ENCODE assay signal across 9 mouse cellular contexts in the genomic region with DNA sequence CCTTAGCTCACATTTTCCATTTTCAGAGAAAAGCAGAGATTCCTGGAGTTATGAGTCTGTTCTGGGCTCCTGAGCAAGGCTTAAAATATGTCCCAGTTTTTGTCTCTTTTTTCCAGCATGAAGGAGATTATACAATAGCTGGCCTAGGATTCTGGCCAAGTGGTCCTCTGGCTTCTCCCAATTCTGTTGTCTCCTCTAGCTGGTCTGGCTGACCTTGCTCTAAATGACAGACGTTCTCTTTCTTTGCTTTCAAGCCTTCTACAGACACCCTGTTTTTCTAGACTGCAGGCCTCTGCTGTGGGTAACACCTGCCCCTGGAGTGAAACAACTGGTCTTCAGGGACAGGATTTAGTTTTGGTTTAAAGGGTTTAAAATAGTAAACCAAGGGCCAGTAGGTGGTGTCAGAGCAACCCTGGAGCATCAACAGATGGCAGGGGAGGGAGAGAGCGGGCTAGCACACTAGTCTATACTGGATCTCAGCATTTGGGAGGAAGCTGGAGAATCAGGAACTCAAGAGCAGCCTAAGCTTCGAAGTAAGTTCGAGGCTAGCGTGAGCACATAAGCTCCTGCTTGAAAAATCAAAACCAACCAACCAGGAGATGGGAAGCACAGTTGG. TPM values are rescaled to one million over a fixed set of nuclear protein-coding genes. Genes with fewer than 3 reads are reported as not detected.
A peak's percentile ranks its signal among the peaks of the same experiment; 100 is the strongest.
DNase-seq lines count a peak whose midpoint lies in the region; ATAC-seq and TF ChIP-seq lines count a peak whose summit lies in the region.
"Had no signal": no experiment of that assay in that cellular context is flagged by ENCODE, and none has a peak within 500 bp of the region (broad histone marks: within the 10 kb centered on the region; RNA-seq: fewer than 3 reads in every experiment).

No protein-coding gene starts in this region.

- 71% methylated on average over 5 of the region's 5 CpGs for WGBS in forebrain, embryonic 15.5 days
- WGBS in forebrain, postnatal 0 days = 64% methylated on average over 5 of the region's 5 CpGs
- WGBS in liver, postnatal 0 days (ENCODE audit: insufficient replicate concordance) = 67% methylated on average over 5 of the region's 5 CpGs
- WGBS in liver, embryonic 12.5 days (ENCODE audit: insufficient replicate concordance) = 67% methylated on average over 5 of the region's 5 CpGs
- 80% methylated on average over 5 of the region's 5 CpGs for WGBS in kidney, embryonic 15.5 days
- 63% methylated on average over 5 of the region's 5 CpGs for WGBS in liver, embryonic 11.5 days

- H3K9me3 ChIP-seq in forebrain, embryonic 15.5 days = no peaks in the 10 kb centered on the region
- no peaks in the 10 kb centered on the region for H3K9me3 ChIP-seq in forebrain, postnatal 0 days (ENCODE audit: low read length)
- H3K9me3 ChIP-seq in liver, postnatal 0 days (ENCODE audit: low read length) = no peaks in the 10 kb centered on the region
- H3K9me3 ChIP-seq in liver, embryonic 12.5 days (replicated peaks) = no peaks in the 10 kb centered on the region
- H3K9me3 ChIP-seq in kidney, embryonic 15.5 days (replicated peaks) = no peaks in the 10 kb centered on the region
- H3K9me3 ChIP-seq in liver, embryonic 11.5 days (ENCODE audit: control insufficient read depth, low read length) = no peaks in the 10 kb centered on the region
- H3K9me3 ChIP-seq: heart, embryonic 15.5 days had no signal

- no peak for DNase-seq in forebrain, postnatal 0 days
- no peak for DNase-seq in liver, postnatal 0 days
- peak; percentile 32 for DNase-seq in brain, embryonic 14.5 days (ENCODE audit: low read depth)
- peak; percentile 29 for DNase-seq in heart, postnatal 25 days (ENCODE audit: low spot score)
- no peak for DNase-seq in liver, embryonic 11.5 days (ENCODE audit: low spot score)

- no peak overlapping the region for H3K4me2 ChIP-seq in forebrain, embryonic 15.5 days (replicated peaks)
- H3K4me2 ChIP-seq in forebrain, postnatal 0 days (ENCODE audit: low read depth) = no peak overlapping the region
- H3K4me2 ChIP-seq in liver, postnatal 0 days (ENCODE audit: low read depth, low read length) = no peak overlapping the region
- no peak overlapping the region for H3K4me2 ChIP-seq in liver, embryonic 12.5 days
- no peak overlapping the region for H3K4me2 ChIP-seq in kidney, embryonic 15.5 days
- H3K4me2 ChIP-seq in liver, embryonic 11.5 days = no peak overlapping the region
- H3K4me2 ChIP-seq: heart, embryonic 15.5 days had no signal

- H3K9ac ChIP-seq in forebrain, embryonic 15.5 days (replicated peaks) = no peak overlapping the region
- H3K9ac ChIP-seq in forebrain, postnatal 0 days = no peak overlapping the region
- H3K9ac ChIP-seq in liver, postnatal 0 days (replicated peaks) = no peak overlapping the region
- H3K9ac ChIP-seq in liver, embryonic 12.5 days = no peak overlapping the region
- no peak overlapping the region for H3K9ac ChIP-seq in kidney, embryonic 15.5 days
- H3K9ac ChIP-seq in liver, embryonic 11.5 days (ENCODE audit: low read depth, low read length) = no peak overlapping the region
- H3K9ac ChIP-seq: heart, embryonic 15.5 days had no signal

- TF ChIP-seq CTCF in forebrain, postnatal 0 days (IDR thresholded peaks at IDR 0.05; ENCODE audit: low read depth) = no peak
- TF ChIP-seq CTCF in liver, postnatal 0 days (IDR thresholded peaks at IDR 0.05; ENCODE audit: low read depth) = peak; percentile 23
- no peak for TF ChIP-seq CTCF in brain, embryonic 14.5 days (IDR thresholded peaks at IDR 0.05; ENCODE audit: borderline replicate concordance, extremely low read depth, insufficient read depth, insufficient read length)

- H3K4me1 ChIP-seq in forebrain, embryonic 15.5 days = no peaks in the 10 kb centered on the region
- H3K4me1 ChIP-seq in forebrain, postnatal 0 days (ENCODE audit: insufficient read depth) = no peaks in the 10 kb centered on the region
- 0 out of 2 replicates have a peak, but pooled peaks cover 4% of the 10 kb centered on the region for H3K4me1 ChIP-seq in liver, postnatal 0 days (ENCODE audit: insufficient read depth)
- no peaks in the 10 kb centered on the region for H3K4me1 ChIP-seq in liver, embryonic 12.5 days
- no peaks in the 10 kb centered on the region for H3K4me1 ChIP-seq in kidney, embryonic 15.5 days
- H3K4me1 ChIP-seq in liver, embryonic 11.5 days (replicated peaks; ENCODE audit: control insufficient read depth, insufficient read depth, low read length) = no peaks in the 10 kb centered on the region
- H3K4me1 ChIP-seq: heart, embryonic 15.5 days had no signal

- ATAC-seq in forebrain, embryonic 15.5 days (replicated peaks) = 0 out of 2 replicates have a peak, but pooled peaks have one; percentile 23
- ATAC-seq in forebrain, postnatal 0 days = no peak
- ATAC-seq in liver, postnatal 0 days = no peak
- no peak for ATAC-seq in liver, embryonic 12.5 days
- ATAC-seq in kidney, embryonic 15.5 days (replicated peaks; ENCODE audit: low FRiP score) = no peak
- ATAC-seq in liver, embryonic 11.5 days (replicated peaks; ENCODE audit: low FRiP score) = no peak

- TF ChIP-seq EP300 in liver, postnatal 0 days (IDR thresholded peaks at IDR 0.05; ENCODE audit: low read depth) = no peak

- no peak overlapping the region; the same call in 1 of the 2 replicates for H3K27ac ChIP-seq in forebrain, embryonic 15.5 days (replicated peaks)
- no peak overlapping the region for H3K27ac ChIP-seq in forebrain, postnatal 0 days (ENCODE audit: low read depth, low read length)
- H3K27ac ChIP-seq in liver, postnatal 0 days (ENCODE audit: low read depth) = no peak overlapping the region
- H3K27ac ChIP-seq in liver, embryonic 12.5 days = no peak overlapping the region
- no peak overlapping the region for H3K27ac ChIP-seq in kidney, embryonic 15.5 days
- no peak overlapping the region for H3K27ac ChIP-seq in liver, embryonic 11.5 days (ENCODE audit: low read depth, low read length)
- H3K27ac ChIP-seq: heart, embryonic 15.5 days had no signal

- no peaks in the 10 kb centered on the region for H3K36me3 ChIP-seq in forebrain, embryonic 15.5 days
- H3K36me3 ChIP-seq in forebrain, postnatal 0 days (ENCODE audit: insufficient read depth) = no peaks in the 10 kb centered on the region
- H3K36me3 ChIP-seq in liver, postnatal 0 days (replicated peaks; ENCODE audit: insufficient read depth, low read length) = no peaks in the 10 kb centered on the region
- no peaks in the 10 kb centered on the region for H3K36me3 ChIP-seq in liver, embryonic 12.5 days
- H3K36me3 ChIP-seq in kidney, embryonic 15.5 days = no peaks in the 10 kb centered on the region
- no peaks in the 10 kb centered on the region for H3K36me3 ChIP-seq in liver, embryonic 11.5 days (ENCODE audit: control insufficient read depth, insufficient read depth, low read length)
- H3K36me3 ChIP-seq: heart, embryonic 15.5 days had no signal

- no peaks in the 10 kb centered on the region for H3K27me3 ChIP-seq in forebrain, embryonic 15.5 days
- H3K27me3 ChIP-seq in forebrain, postnatal 0 days (ENCODE audit: insufficient read depth, low read length) = no peaks in the 10 kb centered on the region
- H3K27me3 ChIP-seq in liver, postnatal 0 days (ENCODE audit: insufficient read depth, low read length) = no peaks in the 10 kb centered on the region
- no peaks in the 10 kb centered on the region; the same call in 1 of the 2 replicates for H3K27me3 ChIP-seq in liver, embryonic 12.5 days (replicated peaks)
- H3K27me3 ChIP-seq in kidney, embryonic 15.5 days = peaks cover 10% of the 10 kb centered on the region
- no peaks in the 10 kb centered on the region for H3K27me3 ChIP-seq in liver, embryonic 11.5 days (replicated peaks; ENCODE audit: control insufficient read depth, insufficient read depth, low read length)
- H3K27me3 ChIP-seq: heart, embryonic 15.5 days had no signal

- intact Hi-C loops in heart, postnatal 25 days (cut with DNase I) = loop anchor here (2.0 kb wide), 2 partner anchors 55 to 81 kb away; no protein-coding TSS in a partner anchor

- H3K4me3 ChIP-seq in forebrain, embryonic 15.5 days = no peak overlapping the region
- H3K4me3 ChIP-seq in forebrain, postnatal 0 days (ENCODE audit: low read depth, low read length) = no peak overlapping the region
- no peak overlapping the region for H3K4me3 ChIP-seq in liver, postnatal 0 days (ENCODE audit: low read depth, low read length)
- H3K4me3 ChIP-seq in liver, embryonic 12.5 days = no peak overlapping the region
- no peak overlapping the region for H3K4me3 ChIP-seq in kidney, embryonic 15.5 days (replicated peaks)
- no peak overlapping the region for H3K4me3 ChIP-seq in liver, embryonic 11.5 days (ENCODE audit: low read depth, low read length)
- H3K4me3 ChIP-seq: heart, embryonic 15.5 days had no signal

- no peak for TF ChIP-seq POLR2A in brain, embryonic 14.5 days (IDR thresholded peaks at IDR 0.05; ENCODE audit: borderline replicate concordance, extremely low read depth, insufficient read depth, insufficient read length, poor library complexity, severe bottlenecking)

RNA-seq across cellular contexts. Expression of a gene that starts 12.4 kb away (rescaled TPM):
- 45.7 and 47.3 TPM in 2 replicates for polyA plus RNA-seq in forebrain, embryonic 15.5 days (2015; fragmentation: Nextera tagmentation; extraction: Ambion mirVana)
- total RNA-seq in forebrain, postnatal 0 days (2014; rRNA removed) = 34.9 and 39.0 TPM in 2 replicates
- 34.4 and 38.7 TPM in 2 replicates for polyA plus RNA-seq in forebrain, postnatal 0 days (2015; fragmentation: Nextera tagmentation; extraction: Ambion mirVana)
- polyA plus RNA-seq in liver, postnatal 0 days (2015; fragmentation: Nextera tagmentation; extraction: Ambion mirVana) = 109 and 119 TPM in 2 replicates
- polyA plus RNA-seq in liver, embryonic 12.5 days (2016; fragmentation: Nextera tagmentation; extraction: Ambion mirVana) = 34.9 and 36.8 TPM in 2 replicates
- polyA plus RNA-seq in brain, embryonic 14.5 days (2012; rRNA removed) = 18.0 and 20.1 TPM in 2 replicates
- 100 to 1,000 TPM; 101 to 106 TPM for total RNA-seq in heart, postnatal 25 days (2021)
- polyA plus RNA-seq in kidney, embryonic 15.5 days (2015; fragmentation: Nextera tagmentation; extraction: Ambion mirVana) = 50.6 and 53.5 TPM in 2 replicates
- 49.3 and 54.5 TPM in 2 replicates for polyA plus RNA-seq in liver, embryonic 11.5 days (2014; fragmentation: Nextera tagmentation; extraction: Ambion mirVana)

RNA-seq across cellular contexts. Expression of a gene that starts 16.7 kb away (rescaled TPM):
- polyA plus RNA-seq in forebrain, embryonic 15.5 days (2015; fragmentation: Nextera tagmentation; extraction: Ambion mirVana) = 0.42 and 0.55 TPM in 2 replicates
- 0.14 and 0.46 TPM in 2 replicates for total RNA-seq in forebrain, postnatal 0 days (2014; rRNA removed)
- polyA plus RNA-seq in forebrain, postnatal 0 days (2015; fragmentation: Nextera tagmentation; extraction: Ambion mirVana) = 0.09 and 0.16 TPM in 2 replicates
- 0.06 and 0.08 TPM in 2 replicates for polyA plus RNA-seq in liver, postnatal 0 days (2015; fragmentation: Nextera tagmentation; extraction: Ambion mirVana)
- 0.06 TPM in 1 of 2 replicates, not detected in the other for polyA plus RNA-seq in liver, embryonic 12.5 days (2016; fragmentation: Nextera tagmentation; extraction: Ambion mirVana)
- polyA plus RNA-seq in brain, embryonic 14.5 days (2012; rRNA removed) = 0.18 and 0.31 TPM in 2 replicates
- 1 to 10 TPM; 4.8 to 6.6 TPM for total RNA-seq in heart, postnatal 25 days (2021)
- polyA plus RNA-seq in kidney, embryonic 15.5 days (2015; fragmentation: Nextera tagmentation; extraction: Ambion mirVana) = 0.66 and 1.1 TPM in 2 replicates
- 0.07 and 0.12 TPM in 2 replicates for polyA plus RNA-seq in liver, embryonic 11.5 days (2014; fragmentation: Nextera tagmentation; extraction: Ambion mirVana)

Comparison
In these comparisons a context has a peak if more than half of its experiments do, and no peak if none do; other contexts are left out.
1. DNase-seq: peak in brain, embryonic 14.5 days (single experiment) and heart, postnatal 25 days (single experiment); none in forebrain, postnatal 0 days (single experiment), liver, postnatal 0 days (single experiment) and liver, embryonic 11.5 days (single experiment).